Mouse (Mus musculus) granulocyte monocyte progenitor cell, adult 5-6 weeks (primary cell): ENCODE results near the gene Hpca. TPM values are rescaled to one million over a fixed set of nuclear protein-coding genes. Genes with fewer than 3 reads are reported as not detected.

Experiments
- ATAC-seq: replicated peaks from 2 replicates; pipeline ENCODE4 v1.8.0; 2016; ENCODE audit warnings: mild to moderate bottlenecking, moderate TSS enrichment, inconsistent platforms; ENCODE audit not compliant: poor library complexity, severe bottlenecking
- total RNA-seq, 2 experiments: library from RNA; stranded (forward) in 1 of 2; stranded (reverse) in 1 of 2; fragments of 200-712, 200-1000 nt in 1 of 2; fragments of >200 nt in 1 of 2; fragmentation: Nextera tagmentation in 1 of 2; gene quantifications; 2 replicates each; pipeline ENCODE4 v1.2.3; 2014 to 2017

Gene Hpca
- total RNA-seq, 2 experiments from 2014 or later = not detected

- no peak for ATAC-seq
Measured at GRCm38 (mm10) chr4:129112231-129112630, 9.6 kb downstream of the Hpca start.

GRCm38 (mm10) chr4:129111350-129111749 is 10.5 kb downstream of the Hpca start:
- ATAC-seq = no peak

GRCm38 (mm10) chr4:129110804-129111203 is 11.0 kb downstream of the Hpca start:
- ATAC-seq = no peak

- ATAC-seq = no peak
Measured at GRCm38 (mm10) chr4:129108624-129109023, 13.2 kb downstream of the Hpca start.

GRCm38 (mm10) chr4:129107348-129107899 is 14.4 kb downstream of the Hpca start:
- no peak for ATAC-seq

- no peak for ATAC-seq
Measured at GRCm38 (mm10) chr4:129106073-129106472, 15.8 kb downstream of the Hpca start.

DNA sequence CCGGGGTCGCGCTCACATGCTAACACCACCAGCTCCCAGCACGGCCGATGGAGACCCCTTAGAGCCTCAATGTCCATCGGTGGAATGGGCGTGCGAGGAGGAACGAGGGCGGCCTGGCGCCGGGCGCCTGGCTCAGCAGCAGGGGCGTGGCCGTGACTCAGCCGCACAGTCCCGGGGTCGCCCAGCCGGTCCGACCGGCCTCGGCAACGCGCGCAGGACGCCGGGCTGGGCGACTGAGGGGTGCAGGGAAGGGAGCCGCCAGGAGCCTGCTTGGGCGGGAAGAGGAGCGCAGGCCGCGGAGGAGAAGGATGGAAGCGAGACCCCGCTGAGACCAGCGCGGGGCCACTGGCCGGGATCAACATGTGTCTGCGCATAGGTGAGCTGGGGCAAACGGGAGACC is 16.5 kb downstream of the Hpca start, which contains the start of gene Tmem54:
TSS of gene Tmem54 (plus strand) at position 193 of the 400 bp plus-strand sequence.
- ATAC-seq = peak; percentile 58

- no peak for ATAC-seq
Measured at GRCm38 (mm10) chr4:129102133-129102829, 19.6 kb downstream of the Hpca start.

- no peak for ATAC-seq
Measured at GRCm38 (mm10) chr4:129097006-129097405, 24.8 kb downstream of the Hpca start.

DNA sequence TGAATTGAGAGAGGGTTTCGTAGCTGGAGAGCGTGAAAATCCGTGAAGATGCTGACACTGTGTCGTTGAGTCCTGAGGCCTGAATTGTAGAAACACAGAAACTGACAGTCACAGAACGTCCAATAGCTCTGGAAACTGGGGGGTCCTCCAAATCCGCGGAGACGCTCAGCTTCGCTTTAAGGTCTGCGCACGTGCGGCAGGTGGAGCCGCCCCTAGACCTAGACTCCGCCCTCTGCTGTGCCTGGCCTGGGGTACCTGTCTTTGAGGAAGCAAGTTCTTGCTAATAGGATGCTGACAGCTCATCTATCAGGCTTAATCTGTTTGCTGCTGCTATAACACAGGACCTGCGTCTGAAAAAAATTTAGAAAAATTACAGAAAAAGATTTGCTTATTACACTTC is 26.6 kb downstream of the Hpca start:
- ATAC-seq = no peak; the same call in 1 of the 2 replicates

- no peak for ATAC-seq
Measured at GRCm38 (mm10) chr4:129087850-129088249, 34.0 kb downstream of the Hpca start.

GRCm38 (mm10) chr4:129086078-129086477 is 35.8 kb downstream of the Hpca start:
- peak; percentile 37; the same call in 1 of the 2 replicates for ATAC-seq

DNA sequence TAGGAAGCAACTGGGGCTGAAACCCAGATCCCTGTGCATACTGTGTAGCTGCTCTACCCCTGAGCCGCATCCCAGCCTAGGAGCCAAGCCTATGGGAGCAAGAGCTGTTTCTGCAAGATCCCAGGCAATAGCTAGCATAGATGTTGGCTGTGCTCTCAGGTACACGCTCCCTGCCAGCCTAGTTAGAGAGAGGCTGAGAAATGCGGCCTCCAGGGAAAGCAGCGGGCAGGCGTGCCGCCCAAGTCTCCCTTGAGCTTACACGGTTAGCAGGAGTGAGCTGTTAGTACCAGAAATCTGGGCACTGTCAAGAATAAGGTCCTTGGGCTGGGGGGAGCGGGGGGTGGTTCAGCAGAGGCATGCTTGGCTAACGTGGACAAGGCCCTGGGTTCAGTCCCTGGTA is 36.9 kb downstream of the Hpca start:
- ATAC-seq = no peak

DNA sequence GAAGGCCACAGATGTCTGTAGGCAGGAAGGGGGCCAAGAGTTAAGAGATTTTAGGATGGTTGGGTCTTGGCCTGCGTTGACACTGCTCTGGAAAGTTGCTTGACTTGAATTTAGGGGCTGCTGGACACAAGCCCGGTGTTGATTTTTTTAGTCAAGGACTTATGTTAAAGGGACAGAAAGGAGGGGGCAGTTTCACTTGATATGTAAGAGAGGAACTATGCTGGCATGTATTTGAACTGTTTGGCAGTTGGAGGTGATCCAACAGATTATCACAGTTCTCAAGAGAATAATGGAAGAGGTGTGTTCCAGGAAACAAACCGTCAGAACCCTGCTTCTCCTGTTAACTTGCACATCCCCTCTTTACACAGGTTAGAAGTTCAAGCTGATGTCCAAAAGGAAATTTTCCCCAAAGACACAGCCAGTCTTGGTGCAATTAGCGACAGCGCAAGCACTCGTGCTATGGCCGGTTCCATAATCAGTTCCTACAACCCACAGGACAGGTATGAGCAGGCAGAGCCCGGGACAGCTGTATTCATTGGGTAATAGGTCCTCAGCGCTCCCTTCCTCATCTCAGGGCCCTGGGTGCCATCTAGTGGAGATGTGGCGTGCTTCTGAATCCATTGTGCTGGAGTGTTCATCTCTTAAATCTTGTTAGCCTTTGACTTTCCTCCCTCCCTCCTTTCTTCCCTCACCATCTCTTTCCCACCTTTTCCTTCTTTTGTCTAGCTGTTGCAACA is 39.3 kb downstream of the Hpca start:
- peak; percentile 73 for ATAC-seq

DNA sequence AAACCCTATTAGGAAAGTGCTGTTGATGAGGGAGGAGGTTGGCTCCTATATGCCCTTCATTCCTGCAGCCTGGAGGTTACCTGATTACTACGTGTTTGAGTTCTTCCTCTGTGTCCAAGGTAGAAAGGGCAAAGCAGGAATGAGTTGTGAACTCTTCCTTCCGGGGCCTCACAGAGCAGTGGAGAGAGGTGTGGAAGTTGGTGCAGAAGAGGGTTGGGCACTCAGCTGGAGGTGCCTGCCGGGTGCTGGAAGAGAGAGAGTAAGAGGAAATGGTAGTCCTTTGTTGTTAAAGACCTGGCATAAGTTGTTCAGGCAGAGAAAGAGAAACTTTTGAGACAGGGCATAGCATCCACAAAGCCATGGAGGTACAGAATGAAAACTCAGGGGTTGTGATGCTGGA is 39.9 kb downstream of the Hpca start:
- peak; percentile 26 for ATAC-seq

DNA sequence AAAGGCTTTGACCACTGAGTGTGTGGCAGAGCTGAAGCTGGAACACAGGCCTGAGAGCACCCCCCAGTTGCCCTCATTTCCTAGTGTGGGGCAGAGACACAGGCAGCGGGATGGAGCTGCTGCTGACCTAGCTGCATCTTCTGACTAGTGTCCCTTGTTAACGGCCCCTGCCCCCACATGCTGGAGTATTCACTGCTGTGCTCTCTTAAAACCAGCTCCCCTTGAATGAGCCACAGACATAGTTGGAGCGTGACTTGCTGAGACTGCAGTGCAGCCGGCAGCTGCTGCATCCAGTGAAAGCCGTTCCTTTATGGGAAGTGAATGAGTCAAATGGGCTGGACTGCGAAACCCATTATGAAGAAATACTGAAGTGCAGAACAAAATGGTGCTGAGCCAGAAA is 40.3 kb downstream of the Hpca start:
- ATAC-seq = peak; percentile 78

DNA sequence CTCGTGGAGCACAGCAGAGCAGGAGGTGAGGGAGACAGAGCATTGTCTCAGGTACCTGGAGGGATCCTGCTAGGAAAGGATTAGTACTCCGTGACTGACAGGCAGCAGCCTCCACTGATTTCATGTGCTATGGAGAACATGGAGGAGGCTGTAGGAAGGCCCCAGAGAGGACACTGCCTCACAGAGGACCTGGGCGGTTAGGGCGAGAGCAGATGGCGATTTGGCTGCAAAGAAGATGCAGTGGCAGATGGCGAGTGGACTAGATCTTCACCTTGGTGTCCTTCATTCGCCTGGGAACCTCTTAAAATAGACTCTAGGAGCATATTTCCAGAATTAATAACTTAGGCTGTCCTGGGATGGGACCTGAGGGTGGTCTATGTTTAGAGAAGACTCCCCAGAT is 40.8 kb downstream of the Hpca start:
- ATAC-seq = no peak

- ATAC-seq = no peak
Measured at GRCm38 (mm10) chr4:129079126-129079525, 42.7 kb downstream of the Hpca start.

DNA sequence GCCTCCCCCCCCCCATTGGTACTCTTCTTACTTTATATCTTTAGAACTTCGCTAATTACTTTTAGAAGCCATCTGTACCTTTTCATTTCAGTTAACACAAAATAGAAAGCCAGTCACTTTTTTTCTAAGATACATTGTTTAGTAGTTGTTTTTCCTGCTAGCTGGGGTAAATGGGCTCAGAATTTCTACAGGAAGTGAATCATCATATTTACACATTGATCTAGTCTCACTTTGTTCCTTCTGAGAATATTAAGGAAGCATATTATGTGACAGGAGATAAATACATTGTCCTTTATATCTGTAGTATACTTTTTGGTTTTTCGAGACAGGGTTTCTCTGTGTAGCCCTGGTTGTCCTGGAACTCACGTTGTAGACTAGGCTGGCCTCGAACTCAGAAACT is 53.0 kb downstream of the Hpca start:
- no peak for ATAC-seq

- ATAC-seq = 0 out of 2 replicates have a peak, but pooled peaks have one; percentile 8
Measured at GRCm38 (mm10) chr4:129067638-129068415, 54.0 kb downstream of the Hpca start.
